Comparison of ENCODE assay signal across 24 mouse cellular contexts in the genomic region with DNA sequence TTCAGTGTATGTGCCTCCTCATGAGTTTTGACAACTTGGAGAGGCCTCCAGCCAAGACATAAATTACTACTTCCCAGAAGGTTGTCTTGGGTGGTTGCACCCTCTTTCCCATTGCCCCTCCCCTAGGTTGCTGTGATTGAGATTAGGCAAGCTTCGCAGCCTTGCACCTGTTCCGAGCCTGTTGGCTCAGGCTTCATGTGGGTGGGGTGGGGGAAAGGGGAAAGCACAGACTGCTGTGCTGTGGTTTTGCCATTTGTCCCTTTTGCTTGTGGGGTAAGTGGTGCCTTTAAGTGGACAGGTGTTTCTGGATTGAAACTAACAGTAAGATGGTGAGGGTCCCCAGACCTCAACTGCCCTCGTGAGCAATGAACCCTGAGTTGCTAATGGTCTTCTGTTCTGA. TPM values are rescaled to one million over a fixed set of nuclear protein-coding genes. Genes with fewer than 3 reads are reported as not detected.
"Had no signal": no experiment of that assay in that cellular context is flagged by ENCODE, and none has a peak within 500 bp of the region (broad histone marks: within the 10 kb centered on the region; RNA-seq: fewer than 3 reads in every experiment).

No protein-coding gene starts in this region.

- H3K4me3 ChIP-seq: gastrocnemius, adult 2 months; heart, adult 2 months; heart, embryonic 12.5 days; hindbrain, embryonic 10.5 days; hindbrain, embryonic 12.5 days; intestine, embryonic 15.5 days; layer of hippocampus, adult 2 months; left cerebral cortex, adult 2 months; limb, embryonic 10.5 days; limb, embryonic 12.5 days had no signal

- H3K36me3 ChIP-seq: heart, embryonic 12.5 days; hindbrain, embryonic 10.5 days; hindbrain, embryonic 12.5 days; intestine, embryonic 15.5 days; limb, embryonic 10.5 days; limb, embryonic 12.5 days had no signal

- H3K27ac ChIP-seq: gastrocnemius, adult 2 months; heart, adult 2 months; hindbrain, embryonic 10.5 days; hindbrain, embryonic 12.5 days; hindbrain, embryonic 14.5 days; intestine, embryonic 15.5 days; layer of hippocampus, adult 2 months; left cerebral cortex, adult 2 months; limb, embryonic 10.5 days; limb, embryonic 12.5 days had no signal

- H3K9ac ChIP-seq: heart, embryonic 12.5 days; hindbrain, embryonic 12.5 days; hindbrain, embryonic 14.5 days; intestine, embryonic 15.5 days; limb, embryonic 12.5 days had no signal

- H3K9me3 ChIP-seq: heart, embryonic 12.5 days; hindbrain, embryonic 10.5 days; hindbrain, embryonic 12.5 days; intestine, embryonic 15.5 days; limb, embryonic 10.5 days; limb, embryonic 12.5 days had no signal

- H3K4me2 ChIP-seq: heart, embryonic 12.5 days; hindbrain, embryonic 12.5 days; hindbrain, embryonic 14.5 days; intestine, embryonic 15.5 days; limb, embryonic 12.5 days had no signal

- H3K27me3 ChIP-seq: intestine, embryonic 15.5 days; limb, embryonic 12.5 days had no signal

- H3K4me1 ChIP-seq: hindbrain, embryonic 12.5 days had no signal

- DNase-seq: gastrocnemius, adult 2 months; gastrocnemius, postnatal 10 days; gastrocnemius, postnatal 25 days; heart, adult 2 months; heart, postnatal 10 days; heart, postnatal 4 days; kidney, adult 18-20 months; kidney, adult 8-10 months; kidney, postnatal 10 days; kidney, postnatal 25 days; kidney, postnatal 4 days; liver had no signal

- ATAC-seq: hindbrain, embryonic 16.5 days; inflammation-experienced regulatory T-cells, adult 6 months; intestine, embryonic 15.5 days; intestine, postnatal 0 days had no signal

RNA-seq across cellular contexts. Expression of gene Mymk, which starts 36.0 kb away (rescaled TPM):
- polyA plus RNA-seq: inflammation-experienced regulatory T-cells, adult 6 months; intestine, postnatal 0 days had no signal

RNA-seq across cellular contexts. Expression of gene Adamtsl2, which starts 43.2 kb away (rescaled TPM):
- polyA plus RNA-seq: inflammation-experienced regulatory T-cells, adult 6 months had no signal
